Mouse (Mus musculus): ENCODE results near the gene Sostdc1. TPM values are rescaled to one million over a fixed set of nuclear protein-coding genes. Genes with fewer than 3 reads are reported as not detected.

The Sostdc1 gene
- polyA plus RNA-seq, 1 experiment from 2014 or later, result 8.1 TPM

DNA sequence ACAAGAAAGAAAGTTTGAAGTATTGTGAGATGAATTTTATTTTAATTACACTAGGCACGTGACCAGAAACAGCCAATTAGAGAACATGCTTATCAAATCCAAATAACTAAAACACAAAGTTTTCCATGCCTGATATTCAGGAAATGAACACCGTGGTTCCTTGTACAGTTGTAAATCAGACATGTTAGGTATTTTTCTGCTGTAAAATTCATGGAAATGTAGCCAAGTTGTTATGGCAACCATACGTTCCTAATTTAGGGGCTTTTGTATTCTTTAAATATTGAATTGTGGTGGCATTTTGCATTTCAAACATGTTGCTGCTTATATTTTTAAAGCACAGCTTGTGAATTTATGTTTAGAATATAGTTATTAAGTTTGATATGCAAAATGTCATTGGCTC lies 2.1 kb downstream of the Sostdc1 start:
- Histone ChIP-seq H3K4me2 (no peak overlapping the region), H3K27ac (no peak overlapping the region), H3K27me3 (replicated peaks) (0 out of 2 replicates have a peak, but pooled peaks cover 6% of the 10 kb centered on the region), H3K36me3 (replicated peaks) (no peaks in the 10 kb centered on the region), H3K9ac (no peak overlapping the region), H3K4me3 (no peak overlapping the region), H3K9me3 (no peaks in the 10 kb centered on the region), H3K4me1 (peaks cover 18% of the 10 kb centered on the region)
- no peak for ATAC-seq (replicated peaks)
- 62% methylated on average over 3 of the region's 3 CpGs for WGBS

DNA sequence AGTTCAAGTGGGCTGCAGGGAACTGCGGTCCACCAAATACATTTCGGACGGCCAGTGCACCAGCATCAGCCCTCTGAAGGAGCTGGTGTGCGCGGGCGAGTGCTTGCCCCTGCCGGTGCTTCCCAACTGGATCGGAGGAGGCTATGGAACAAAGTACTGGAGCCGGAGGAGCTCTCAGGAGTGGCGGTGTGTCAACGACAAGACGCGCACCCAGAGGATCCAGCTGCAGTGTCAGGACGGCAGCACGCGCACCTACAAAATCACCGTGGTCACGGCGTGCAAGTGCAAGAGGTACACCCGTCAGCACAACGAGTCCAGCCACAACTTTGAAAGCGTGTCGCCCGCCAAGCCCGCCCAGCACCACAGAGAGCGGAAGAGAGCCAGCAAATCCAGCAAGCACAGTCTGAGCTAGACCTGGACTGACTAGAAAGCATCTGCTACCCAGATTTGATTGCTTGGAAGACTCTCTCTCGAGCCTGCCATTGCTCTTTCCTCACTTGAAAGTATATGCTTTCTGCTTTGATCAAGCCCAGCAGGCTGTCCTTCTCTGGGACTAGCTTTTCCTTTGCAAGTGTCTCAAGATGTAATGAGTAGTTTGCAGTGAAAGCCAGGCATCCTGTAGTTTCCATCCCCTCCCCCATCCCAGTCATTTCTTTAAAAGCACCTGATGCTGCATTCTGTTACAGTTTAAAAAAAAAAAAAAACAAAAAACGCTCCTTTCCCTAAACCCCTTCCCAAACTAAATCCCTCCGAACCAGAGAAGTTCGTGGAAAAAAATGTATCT lies 3.3 kb downstream of the Sostdc1 start:
- peak; percentile 91 for ATAC-seq (replicated peaks)

GRCm38 (mm10) chr12:36317820-36318135 lies 3.8 kb downstream of the Sostdc1 start:
- 18% methylated on average over 3 of the region's 3 CpGs for WGBS
- peak overlapping the region; percentile 52 for H3K4me3 ChIP-seq
- no peak overlapping the region for H3K27ac ChIP-seq
- H3K4me2 ChIP-seq, result peak overlapping the region; percentile 96
- ATAC-seq (replicated peaks), result no peak
- H3K4me1 ChIP-seq, result peaks cover 18% of the 10 kb centered on the region
- H3K9me3 ChIP-seq, result no peaks in the 10 kb centered on the region
- 0 out of 2 replicates have a peak, but pooled peaks cover 6% of the 10 kb centered on the region for H3K27me3 ChIP-seq (replicated peaks)
- no peak overlapping the region for H3K9ac ChIP-seq
- no peaks in the 10 kb centered on the region for H3K36me3 ChIP-seq (replicated peaks)

More for the DNA sequence above, 3.3 kb downstream of the Sostdc1 start:
- Histone ChIP-seq H3K4me2 (peak overlapping the region; percentile 96), H3K27me3 (replicated peaks) (0 out of 2 replicates have a peak, but pooled peaks cover 6% of the 10 kb centered on the region), H3K4me1 (peaks cover 18% of the 10 kb centered on the region), H3K4me3 (peak overlapping the region; percentile 52), H3K36me3 (replicated peaks) (no peaks in the 10 kb centered on the region), H3K9me3 (no peaks in the 10 kb centered on the region), H3K9ac (peak overlapping the region; percentile 50), H3K27ac (0 out of 2 replicates have a peak overlapping the region, but pooled peaks have one; percentile 20)
- 2% methylated on average over 30 of the region's 30 CpGs for WGBS

DNA sequence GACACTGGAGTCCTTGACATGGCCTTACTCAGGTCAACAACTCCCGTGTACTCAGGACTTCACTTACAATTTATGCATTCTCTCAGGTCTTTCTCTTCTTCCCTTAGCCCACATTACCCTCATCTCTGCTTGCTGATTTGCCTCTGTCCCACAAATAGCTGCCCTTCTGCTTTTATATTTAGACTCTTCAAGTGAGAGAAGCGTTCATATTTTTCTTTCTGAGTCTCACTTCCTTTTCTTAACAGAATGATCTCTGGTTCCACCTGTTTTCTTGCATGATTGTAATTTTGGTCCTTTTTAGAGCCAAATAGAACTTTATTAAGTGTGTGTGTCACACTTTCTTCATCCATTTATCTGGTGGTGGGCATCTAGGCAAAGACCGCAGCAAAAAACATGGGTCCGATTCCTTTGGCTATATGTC lies 12.2 kb downstream of the Sostdc1 start:
- no peak for ATAC-seq (replicated peaks)
- no peaks in the 10 kb centered on the region for H3K27me3 ChIP-seq (replicated peaks)
- no peaks in the 10 kb centered on the region for H3K9me3 ChIP-seq
- H3K4me3 ChIP-seq, result no peak overlapping the region
- H3K4me1 ChIP-seq, result no peaks in the 10 kb centered on the region
- no peak overlapping the region for H3K27ac ChIP-seq
- 94% methylated on average over 4 of the region's 4 CpGs for WGBS
- no peaks in the 10 kb centered on the region for H3K36me3 ChIP-seq (replicated peaks)
- no peak overlapping the region for H3K4me2 ChIP-seq
- H3K9ac ChIP-seq, result no peak overlapping the region

DNA sequence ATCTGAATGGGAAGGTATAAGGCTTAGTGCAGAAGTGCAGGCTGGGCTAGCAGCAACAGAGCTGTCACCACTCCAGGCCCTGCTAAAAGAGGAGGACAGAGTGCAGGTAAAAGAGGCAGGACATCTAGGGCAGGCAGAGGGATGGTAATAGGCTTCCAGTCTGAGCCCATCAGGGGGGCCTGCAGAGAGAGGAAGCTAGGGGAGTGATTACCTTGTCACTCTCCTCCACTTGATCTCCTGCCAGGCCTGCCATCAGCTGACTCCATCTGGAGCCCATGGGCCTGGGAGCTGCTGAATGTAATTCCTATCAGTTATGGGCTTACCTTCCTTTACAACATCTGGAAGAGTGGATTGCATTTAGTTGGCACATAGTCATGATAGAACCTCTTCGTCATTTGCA lies 18.7 kb downstream of the Sostdc1 start:
- Histone ChIP-seq H3K27me3 (replicated peaks) (no peaks in the 10 kb centered on the region), H3K4me1 (no peaks in the 10 kb centered on the region), H3K9me3 (no peaks in the 10 kb centered on the region), H3K4me2 (no peak overlapping the region), H3K9ac (no peak overlapping the region), H3K4me3 (no peak overlapping the region), H3K36me3 (replicated peaks) (no peaks in the 10 kb centered on the region), H3K27ac (no peak overlapping the region)
- WGBS, result 89% methylated on average over 1 of the region's 1 CpGs
- ATAC-seq (replicated peaks), result peak; percentile 48; the same call in 1 of the 2 replicates

DNA sequence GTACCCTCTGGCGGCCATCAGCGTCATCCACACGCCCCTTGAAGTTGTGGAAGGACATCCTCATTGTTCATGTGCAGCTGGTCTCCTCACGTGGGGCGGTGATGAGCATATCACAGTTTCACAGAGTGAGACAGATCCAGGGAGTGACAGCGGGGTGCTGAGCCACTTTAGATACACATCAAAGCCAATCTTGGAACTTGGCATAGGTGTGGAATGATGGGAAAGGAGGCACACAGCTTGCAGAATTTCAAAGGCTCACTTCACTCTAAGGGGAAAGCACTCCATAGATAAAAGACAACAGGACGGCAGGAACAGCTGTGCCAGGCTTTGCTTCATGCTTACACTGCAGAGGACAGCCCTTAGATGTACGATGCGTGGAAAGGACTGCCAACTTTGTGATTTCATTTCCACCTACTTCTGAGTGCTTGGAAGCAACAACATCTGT lies 19.9 kb downstream of the Sostdc1 start:
- no peak overlapping the region for H3K4me2 ChIP-seq
- no peaks in the 10 kb centered on the region for H3K4me1 ChIP-seq
- no peaks in the 10 kb centered on the region for H3K27me3 ChIP-seq (replicated peaks)
- ATAC-seq (replicated peaks), result peak; percentile 87
- no peaks in the 10 kb centered on the region for H3K9me3 ChIP-seq
- H3K9ac ChIP-seq, result no peak overlapping the region
- no peaks in the 10 kb centered on the region for H3K36me3 ChIP-seq (replicated peaks)
- H3K27ac ChIP-seq, result no peak overlapping the region
- WGBS, result 72% methylated on average over 9 of the region's 9 CpGs
- H3K4me3 ChIP-seq, result no peak overlapping the region

DNA sequence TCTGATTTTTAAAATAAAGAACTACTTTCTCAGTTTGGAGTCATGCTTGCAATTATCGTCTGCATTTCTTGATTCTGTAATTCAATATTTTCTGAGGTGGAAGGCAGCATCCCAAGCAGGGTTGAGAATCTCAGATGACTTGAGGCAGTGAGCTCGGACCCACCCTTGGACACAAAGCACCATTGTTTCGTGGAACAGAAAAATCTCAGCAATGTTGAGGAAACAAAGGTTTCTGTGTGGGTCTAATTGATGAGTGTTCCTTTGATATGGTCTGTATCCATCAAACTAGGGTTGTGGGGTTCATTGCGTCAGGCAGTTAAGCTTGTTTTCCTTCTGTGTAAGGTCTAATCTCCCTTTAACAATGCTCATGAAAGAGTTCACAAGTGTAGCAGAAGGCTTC lies 30.2 kb downstream of the Sostdc1 start:
- Histone ChIP-seq H3K9me3 (no peaks in the 10 kb centered on the region), H3K27ac (no peak overlapping the region), H3K4me3 (no peak overlapping the region), H3K4me2 (no peak overlapping the region), H3K9ac (no peak overlapping the region), H3K27me3 (replicated peaks) (no peaks in the 10 kb centered on the region), H3K4me1 (no peaks in the 10 kb centered on the region), H3K36me3 (replicated peaks) (no peaks in the 10 kb centered on the region)
- WGBS, result 70% methylated on average over 4 of the region's 4 CpGs
- no peak for ATAC-seq (replicated peaks)

- no peaks in the 10 kb centered on the region for H3K9me3 ChIP-seq
- ATAC-seq (replicated peaks), result no peak
- no peak overlapping the region for H3K9ac ChIP-seq
- H3K36me3 ChIP-seq (replicated peaks), result no peaks in the 10 kb centered on the region
- no peak overlapping the region for H3K4me3 ChIP-seq
- WGBS, result 92% methylated on average over 3 of the region's 3 CpGs
- H3K27me3 ChIP-seq (replicated peaks), result no peaks in the 10 kb centered on the region
- no peaks in the 10 kb centered on the region for H3K4me1 ChIP-seq
- H3K27ac ChIP-seq, result no peak overlapping the region
- no peak overlapping the region for H3K4me2 ChIP-seq
Observed at GRCm38 (mm10) chr12:36360064-36360463, 46.1 kb downstream of the Sostdc1 start.

- Histone ChIP-seq H3K9ac (no peak overlapping the region), H3K36me3 (replicated peaks) (no peaks in the 10 kb centered on the region), H3K27me3 (replicated peaks) (no peaks in the 10 kb centered on the region), H3K4me2 (no peak overlapping the region), H3K9me3 (no peaks in the 10 kb centered on the region), H3K4me3 (no peak overlapping the region), H3K27ac (no peak overlapping the region), H3K4me1 (no peaks in the 10 kb centered on the region)
- no peak for ATAC-seq (replicated peaks)
- 95% methylated on average over 5 of the region's 5 CpGs for WGBS
Observed at GRCm38 (mm10) chr12:36360693-36361092, 46.8 kb downstream of the Sostdc1 start.

DNA sequence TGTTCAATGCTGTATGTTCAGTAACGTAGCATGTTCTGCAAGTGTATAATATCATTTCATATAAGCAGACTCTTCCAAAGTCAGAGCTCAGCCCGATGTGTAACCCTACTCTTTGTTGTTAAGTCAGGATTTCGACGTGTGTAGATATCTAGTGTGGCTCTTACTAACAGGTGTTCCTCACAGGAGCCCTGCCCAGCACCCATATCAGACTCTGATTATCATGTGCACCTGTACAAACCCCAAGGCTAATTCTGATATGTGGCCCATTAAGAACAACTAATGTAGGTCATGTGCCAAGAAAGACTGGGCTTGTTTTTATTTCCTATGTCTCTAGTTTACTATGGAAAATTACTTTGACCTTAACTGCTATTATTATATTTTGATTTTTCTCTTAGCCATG lies 50.1 kb downstream of the Sostdc1 start:
- no peaks in the 10 kb centered on the region for H3K4me1 ChIP-seq
- H3K4me2 ChIP-seq, result no peak overlapping the region
- H3K9ac ChIP-seq, result no peak overlapping the region
- no peaks in the 10 kb centered on the region for H3K9me3 ChIP-seq
- H3K27ac ChIP-seq, result no peak overlapping the region
- ATAC-seq (replicated peaks), result no peak
- H3K36me3 ChIP-seq (replicated peaks), result no peaks in the 10 kb centered on the region
- 95% methylated on average over 4 of the region's 4 CpGs for WGBS
- H3K4me3 ChIP-seq, result no peak overlapping the region
- no peaks in the 10 kb centered on the region for H3K27me3 ChIP-seq (replicated peaks)

Other genes starting within 250 kb of the Sostdc1 start
- 67.8 and 77.3 TPM in 2 replicates for gene Ankmy2, start 157.0 kb upstream of the Sostdc1 start, polyA plus RNA-seq (2015; fragmentation: Nextera tagmentation; extraction: Ambion mirVana)
- 373 and 395 TPM in 2 replicates for gene Bzw2, start 156.1 kb upstream of the Sostdc1 start, polyA plus RNA-seq (2015; fragmentation: Nextera tagmentation; extraction: Ambion mirVana)
- gene Lrrc72, start 60.7 kb upstream of the Sostdc1 start, polyA plus RNA-seq (2015; fragmentation: Nextera tagmentation; extraction: Ambion mirVana), result 0.43 TPM in 1 of 2 replicates, not detected in the other
- 11.4 and 12.9 TPM in 2 replicates for gene Ispd, start 67.3 kb downstream of the Sostdc1 start, polyA plus RNA-seq (2015; fragmentation: Nextera tagmentation; extraction: Ambion mirVana)
- gene D630036H23Rik, start 68.0 kb downstream of the Sostdc1 start, polyA plus RNA-seq (2015; fragmentation: Nextera tagmentation; extraction: Ambion mirVana), result 2.1 and 2.5 TPM in 2 replicates